In genomic region chr2:60816307-60816706, GRCm38 (mm10) we compare ENCODE assay signal across 33 mouse cellular contexts.
"Had no signal": no experiment of that assay in that cellular context is flagged by ENCODE, and none has a peak within 500 bp of the region (broad histone marks: within the 10 kb centered on the region; RNA-seq: fewer than 3 reads in every experiment).

No protein-coding gene starts in this region.

- H3K27me3 ChIP-seq: limb, embryonic 12.5 days; limb, embryonic 13.5 days; limb, embryonic 15.5 days; liver, embryonic 12.5 days; liver, embryonic 13.5 days; liver, embryonic 15.5 days; lung, embryonic 15.5 days; megakaryocyte, embryonic 14.5 days; midbrain, embryonic 15.5 days; neural tube, embryonic 12.5 days; neural tube, embryonic 13.5 days had no signal

- H3K36me3 ChIP-seq: limb, embryonic 10.5 days; limb, embryonic 12.5 days; limb, embryonic 13.5 days; limb, embryonic 15.5 days; liver, embryonic 12.5 days; liver, embryonic 13.5 days; liver, embryonic 15.5 days; lung, embryonic 15.5 days; midbrain, embryonic 10.5 days; midbrain, embryonic 12.5 days; midbrain, embryonic 13.5 days; midbrain, embryonic 15.5 days; neural tube, embryonic 12.5 days; neural tube, embryonic 13.5 days had no signal

- DNase-seq: left cerebral cortex, postnatal 4 days; liver; liver, embryonic 13.5 days; liver, postnatal 0 days; lung, adult 18-20 months; lung, adult 2 months; lung, embryonic 14.5 days; lung, postnatal 10 days; lung, postnatal 14 days; lung, postnatal 36 days; lung, postnatal 4 days; midbrain, embryonic 14.5 days had no signal

- H3K4me1 ChIP-seq: midbrain, embryonic 12.5 days; midbrain, embryonic 15.5 days; neural tube, embryonic 12.5 days had no signal

- H3K4me3 ChIP-seq: limb, embryonic 10.5 days; limb, embryonic 12.5 days; limb, embryonic 13.5 days; limb, embryonic 15.5 days; liver, embryonic 12.5 days; liver, embryonic 13.5 days; liver, embryonic 15.5 days; lung, embryonic 15.5 days; megakaryocyte, embryonic 14.5 days; midbrain, embryonic 10.5 days; midbrain, embryonic 12.5 days; midbrain, embryonic 13.5 days; midbrain, embryonic 15.5 days; myocyte; neural tube, embryonic 12.5 days; neural tube, embryonic 13.5 days had no signal

- ATAC-seq: liver, embryonic 12.5 days; liver, postnatal 0 days; lung, postnatal 0 days; midbrain, embryonic 13.5 days; midbrain, embryonic 15.5 days; midbrain, embryonic 16.5 days had no signal

- H3K4me2 ChIP-seq: limb, embryonic 12.5 days; limb, embryonic 13.5 days; limb, embryonic 15.5 days; liver, embryonic 11.5 days; liver, embryonic 12.5 days; liver, embryonic 13.5 days; liver, embryonic 15.5 days; lung, embryonic 14.5 days; lung, embryonic 15.5 days; midbrain, embryonic 11.5 days; midbrain, embryonic 12.5 days; midbrain, embryonic 13.5 days; midbrain, embryonic 15.5 days; neural tube, embryonic 12.5 days; neural tube, embryonic 13.5 days had no signal

- H3K27ac ChIP-seq: limb, embryonic 10.5 days; limb, embryonic 12.5 days; limb, embryonic 13.5 days; limb, embryonic 15.5 days; liver, embryonic 12.5 days; liver, embryonic 13.5 days; liver, embryonic 14.5 days; liver, embryonic 15.5 days; lung, embryonic 15.5 days; macrophage; midbrain, embryonic 10.5 days; midbrain, embryonic 12.5 days; midbrain, embryonic 13.5 days; midbrain, embryonic 15.5 days; neural tube, embryonic 12.5 days; neural tube, embryonic 13.5 days had no signal

- H3K9me3 ChIP-seq: limb, embryonic 10.5 days; limb, embryonic 12.5 days; limb, embryonic 13.5 days; limb, embryonic 15.5 days; liver, embryonic 12.5 days; liver, embryonic 13.5 days; liver, embryonic 15.5 days; lung, embryonic 15.5 days; megakaryocyte, embryonic 14.5 days; midbrain, embryonic 10.5 days; midbrain, embryonic 12.5 days; midbrain, embryonic 13.5 days; midbrain, embryonic 15.5 days; neural tube, embryonic 12.5 days; neural tube, embryonic 13.5 days had no signal

- H3K9ac ChIP-seq: limb, embryonic 12.5 days; limb, embryonic 13.5 days; limb, embryonic 15.5 days; liver, embryonic 12.5 days; liver, embryonic 13.5 days; liver, embryonic 14.5 days; liver, embryonic 15.5 days; liver, postnatal 0 days; lung, embryonic 14.5 days; lung, embryonic 15.5 days; midbrain, embryonic 12.5 days; midbrain, embryonic 13.5 days; midbrain, embryonic 15.5 days; neural tube, embryonic 12.5 days; neural tube, embryonic 13.5 days had no signal
